12 mouse cellular contexts compared by ENCODE assay signal in the genomic region with DNA sequence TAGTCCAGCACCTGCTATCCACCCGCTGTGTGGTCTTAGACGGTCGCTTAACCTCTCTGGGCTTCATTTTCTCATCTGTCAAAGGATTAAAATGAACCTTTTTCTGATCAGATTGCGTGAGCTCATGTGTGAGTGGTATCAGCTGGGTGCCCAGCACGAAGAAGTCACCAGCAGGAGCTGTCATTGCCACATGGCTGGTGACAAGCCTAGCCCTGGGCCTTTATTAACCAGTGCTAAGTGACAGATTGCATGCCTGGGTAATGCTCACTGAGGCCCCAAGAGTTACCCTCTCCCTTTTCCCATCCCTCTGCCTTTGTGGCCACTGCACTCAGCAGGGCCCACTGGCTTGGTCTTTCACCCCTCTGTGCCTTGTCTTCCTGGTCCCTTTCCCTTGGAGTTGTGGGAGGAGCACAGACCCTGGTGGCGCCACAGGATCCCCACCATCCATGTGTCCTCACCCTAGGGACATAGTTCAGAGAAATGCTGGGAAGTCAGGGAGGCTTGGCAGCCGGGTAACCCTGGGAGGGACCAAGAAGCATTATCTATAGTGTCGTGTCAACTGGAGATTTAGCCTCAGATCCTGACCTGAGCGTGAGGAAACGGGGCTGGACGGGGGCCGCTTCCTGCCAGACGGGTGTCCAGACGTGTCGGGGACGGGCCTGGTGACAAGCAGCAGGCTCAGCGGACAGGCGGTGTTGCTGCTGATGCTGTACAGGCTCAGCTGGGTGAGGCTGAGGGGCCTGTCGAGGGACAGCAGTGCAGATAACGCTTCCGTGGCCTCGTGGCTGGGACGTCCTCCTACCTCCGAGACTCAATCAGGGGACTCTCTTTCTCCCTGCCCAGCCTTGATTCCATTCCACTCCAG.
A peak's percentile ranks its signal among the peaks of the same experiment; 100 is the strongest.
DNase-seq lines count a peak whose midpoint lies in the region; ATAC-seq and TF ChIP-seq lines count a peak whose summit lies in the region.
"Had no signal": no experiment of that assay in that cellular context is flagged by ENCODE, and none has a peak within 500 bp of the region (broad histone marks: within the 10 kb centered on the region; RNA-seq: fewer than 3 reads in every experiment).

No protein-coding gene starts in this region.

- no peak overlapping the region for H3K27ac ChIP-seq in liver, embryonic 11.5 days (ENCODE audit: low read depth, low read length)
- H3K27ac ChIP-seq in hindbrain, embryonic 11.5 days (ENCODE audit: low read depth, low read length) = no peak overlapping the region
- H3K27ac ChIP-seq in lung, postnatal 0 days (ENCODE audit: low read length) = no peak overlapping the region
- H3K27ac ChIP-seq: midbrain, embryonic 10.5 days had no signal

- ATAC-seq in liver, embryonic 11.5 days (replicated peaks; ENCODE audit: low FRiP score) = no peak
- ATAC-seq in hindbrain, embryonic 11.5 days (ENCODE audit: low FRiP score) = peak; percentile 40; the same call in 1 of the 2 replicates
- ATAC-seq in lung, postnatal 0 days = peak; percentile 80
- ATAC-seq in frontal cortex, adult (ENCODE audit: low TSS enrichment) = no peak

- no peak overlapping the region for H3K4me2 ChIP-seq in liver, embryonic 11.5 days
- no peak overlapping the region for H3K4me2 ChIP-seq in hindbrain, embryonic 11.5 days (replicated peaks; ENCODE audit: low read depth, low read length)
- no peak overlapping the region for H3K4me2 ChIP-seq in lung, postnatal 0 days (replicated peaks; ENCODE audit: low read depth, low read length)

- H3K27me3 ChIP-seq in liver, embryonic 11.5 days (replicated peaks; ENCODE audit: control insufficient read depth, insufficient read depth, low read length) = no peaks in the 10 kb centered on the region
- H3K27me3 ChIP-seq in hindbrain, embryonic 11.5 days (ENCODE audit: control insufficient read depth, insufficient read depth, low read length) = no peaks in the 10 kb centered on the region
- no peaks in the 10 kb centered on the region for H3K27me3 ChIP-seq in lung, postnatal 0 days (replicated peaks; ENCODE audit: insufficient read depth, low read length)

- H3K9me3 ChIP-seq in liver, embryonic 11.5 days (ENCODE audit: control insufficient read depth, low read length) = no peaks in the 10 kb centered on the region
- H3K9me3 ChIP-seq in hindbrain, embryonic 11.5 days (ENCODE audit: control insufficient read depth, low read length) = no peaks in the 10 kb centered on the region
- H3K9me3 ChIP-seq in lung, postnatal 0 days (ENCODE audit: low read length) = no peaks in the 10 kb centered on the region
- H3K9me3 ChIP-seq: midbrain, embryonic 10.5 days had no signal

- H3K9ac ChIP-seq in liver, embryonic 11.5 days (ENCODE audit: low read depth, low read length) = no peak overlapping the region
- no peak overlapping the region for H3K9ac ChIP-seq in hindbrain, embryonic 11.5 days (ENCODE audit: low read depth, low read length)
- H3K9ac ChIP-seq in lung, postnatal 0 days (replicated peaks; ENCODE audit: low read depth) = no peak overlapping the region

- DNase-seq in adrenal gland, postnatal 10 days = peak; percentile 19
- no peak for DNase-seq in adrenal gland, postnatal 36 days
- DNase-seq in liver = peak; percentile 20
- no peak for DNase-seq in liver, embryonic 11.5 days (ENCODE audit: low spot score)
- no peak for DNase-seq in hindbrain, embryonic 11.5 days (ENCODE audit: low spot score)
- DNase-seq in lung, postnatal 0 days (ENCODE audit: low spot score) = peak; percentile 59
- DNase-seq in frontal cortex, postnatal 10 days (ENCODE audit: low spot score in 2 of 2) = no peak
- DNase-seq: adrenal gland, adult 2 months; cerebellum, adult 2 months; layer of hippocampus, postnatal 36 days had no signal

- no peaks in the 10 kb centered on the region for H3K4me1 ChIP-seq in liver, embryonic 11.5 days (replicated peaks; ENCODE audit: control insufficient read depth, insufficient read depth, low read length)
- H3K4me1 ChIP-seq in hindbrain, embryonic 11.5 days (replicated peaks; ENCODE audit: control insufficient read depth, insufficient read depth, low read length) = no peaks in the 10 kb centered on the region
- no peaks in the 10 kb centered on the region for H3K4me1 ChIP-seq in lung, postnatal 0 days (ENCODE audit: insufficient read depth, low read depth, low read length)
- H3K4me1 ChIP-seq: midbrain, embryonic 10.5 days had no signal

- no peak overlapping the region for H3K4me3 ChIP-seq in liver, embryonic 11.5 days (ENCODE audit: low read depth, low read length)
- no peak overlapping the region for H3K4me3 ChIP-seq in hindbrain, embryonic 11.5 days (ENCODE audit: low read depth, low read length)
- no peak overlapping the region for H3K4me3 ChIP-seq in lung, postnatal 0 days (ENCODE audit: low read depth, low read length)
- H3K4me3 ChIP-seq: midbrain, embryonic 10.5 days had no signal

- no peak for TF ChIP-seq CTCF in lung, postnatal 0 days (IDR thresholded peaks at IDR 0.05)

- H3K36me3 ChIP-seq in liver, embryonic 11.5 days (ENCODE audit: control insufficient read depth, insufficient read depth, low read length) = no peaks in the 10 kb centered on the region
- H3K36me3 ChIP-seq in hindbrain, embryonic 11.5 days (ENCODE audit: control insufficient read depth, insufficient read depth, low read length) = no peaks in the 10 kb centered on the region
- H3K36me3 ChIP-seq in lung, postnatal 0 days (ENCODE audit: insufficient read depth, low read length) = no peaks in the 10 kb centered on the region
- H3K36me3 ChIP-seq: midbrain, embryonic 10.5 days had no signal

- no peak for TF ChIP-seq EP300 in lung, postnatal 0 days (IDR thresholded peaks at IDR 0.05)

- WGBS in liver, embryonic 11.5 days = 33% methylated on average over 24 of the region's 24 CpGs
- 71% methylated on average over 24 of the region's 24 CpGs for WGBS in hindbrain, embryonic 11.5 days
- WGBS in lung, postnatal 0 days = 46% methylated on average over 24 of the region's 24 CpGs

Comparison
In these comparisons a context has a peak if more than half of its experiments do, and no peak if none do; other contexts are left out.
1. DNase-seq: peak in adrenal gland, postnatal 10 days (single experiment), liver (single experiment) and lung, postnatal 0 days (single experiment); none in adrenal gland, postnatal 36 days (0 of 2), liver, embryonic 11.5 days (single experiment), hindbrain, embryonic 11.5 days (single experiment) and frontal cortex, postnatal 10 days (0 of 2).
2. ATAC-seq: peak in hindbrain, embryonic 11.5 days (single experiment) and lung, postnatal 0 days (single experiment); none in liver, embryonic 11.5 days (single experiment) and frontal cortex, adult (single experiment).